Mouse (Mus musculus) layer of hippocampus, postnatal 10 days (tissue): Measurements from ENCODE around the gene Zdhhc16. TPM values are rescaled to one million over a fixed set of nuclear protein-coding genes. Genes with fewer than 3 reads are reported as not detected.
A peak's percentile ranks its signal among the peaks of the same experiment; 100 is the strongest.

Experiments used
- DNase-seq, 2 experiments: peaks; one replicate each; pipeline ENCODE4 v3.0.0; 2021; ENCODE audit warnings: low spot score in 2 of 2
- long read RNA-seq: library from polyadenylated mRNA; stranded (forward); transcript quantifications from one replicate; pipeline ENCODE4 v2.0.0, GENCODE M21; 2023
- total RNA-seq, 2 experiments: library from RNA; stranded (reverse); gene quantifications; 2 replicates each; pipeline ENCODE4 v1.2.3; 2021

Zdhhc16 gene
- 10 to 100 TPM; 60.2 to 67.4 TPM for total RNA-seq
- long read RNA-seq, transcript Zdhhc16-201 (11 exons, 1,821 nt), result major isoform, 23 of 77 reads
- long read RNA-seq, partial matches to known transcripts, result 5 of 77 reads
- long read RNA-seq, other reads (novel, unspliced or antisense), result 48 of 77 reads

- peak; percentile 98 to 99 for DNase-seq
Measured at GRCm38 (mm10) chr19:41933179-41934086, at the start of gene Zdhhc16, which contains the start of gene Exosc1. TSS of gene Zdhhc16 (plus strand) at chr19:41933480. TSS of gene Exosc1 (minus strand) at chr19:41933423.

GRCm38 (mm10) chr19:41883882-41884281 is 49.4 kb upstream of the Zdhhc16 start:
- DNase-seq, result no peak

GRCm38 (mm10) chr19:41888191-41888590 is 45.1 kb upstream of the Zdhhc16 start:
- no peak for DNase-seq

- no peak for DNase-seq
Measured at GRCm38 (mm10) chr19:41894959-41895358, 38.3 kb upstream of the Zdhhc16 start.

GRCm38 (mm10) chr19:41895460-41896318 is 37.6 kb upstream of the Zdhhc16 start, which contains the start of gene Rrp12:
TSS of gene Rrp12 (minus strand) at chr19:41896173.
- DNase-seq, result peak; percentile 69 to 78

- DNase-seq, result no peak
Measured at GRCm38 (mm10) chr19:41896319-41896711, 37.0 kb upstream of the Zdhhc16 start.

- peak in 1 of 2 experiments; percentile 21 for DNase-seq
Measured at GRCm38 (mm10) chr19:41898860-41899259, 34.4 kb upstream of the Zdhhc16 start.

- no peak for DNase-seq
Measured at GRCm38 (mm10) chr19:41900495-41901090, 32.7 kb upstream of the Zdhhc16 start.

- no peak for DNase-seq
Measured at GRCm38 (mm10) chr19:41901696-41902095, 31.6 kb upstream of the Zdhhc16 start.

GRCm38 (mm10) chr19:41902848-41903593 is 30.3 kb upstream of the Zdhhc16 start:
- no peak for DNase-seq

GRCm38 (mm10) chr19:41905246-41905645 is 28.0 kb upstream of the Zdhhc16 start:
- DNase-seq, result no peak

- no peak for DNase-seq
Measured at GRCm38 (mm10) chr19:41906311-41907078, 26.8 kb upstream of the Zdhhc16 start.

- no peak for DNase-seq
Measured at GRCm38 (mm10) chr19:41907079-41907760, 26.1 kb upstream of the Zdhhc16 start.

GRCm38 (mm10) chr19:41908736-41909135 is 24.5 kb upstream of the Zdhhc16 start:
- DNase-seq, result no peak

GRCm38 (mm10) chr19:41910396-41910795 is 22.9 kb upstream of the Zdhhc16 start:
- no peak for DNase-seq

- DNase-seq, result peak; percentile 97 to 98
Measured at GRCm38 (mm10) chr19:41911178-41912073, 21.9 kb upstream of the Zdhhc16 start, which contains the start of gene Pgam1. TSS of gene Pgam1 (plus strand) at chr19:41911923.
